Mouse (Mus musculus): ENCODE measurements around the gene Smarcc1. TPM values are rescaled to one million over a fixed set of nuclear protein-coding genes. Genes with fewer than 3 reads are reported as not detected.
"Not testable (repeated sequence)": the region's sequence is repeated elsewhere in the genome, so short reads cannot be mapped to it uniquely, and the experiment has no call there.

Gene Smarcc1
- total and polyA plus RNA-seq, 3 experiments = 30.4 to 97.0 (median 41.3) TPM

GRCm38 (mm10) chr9:110123322-110123721 is 5.8 kb downstream of the Smarcc1 start:
- Histone ChIP-seq H3K4me2 (ENCODE audit: insufficient read depth, low read depth, poor library complexity, severe bottlenecking) (no peak overlapping the region), H3K79me2 (replicated peaks; ENCODE audit: control insufficient read depth, extremely low read depth, insufficient read depth, poor library complexity, severe bottlenecking) (peaks cover 9% of the 10 kb centered on the region; the same call in 1 of the 2 replicates), H3K4me1 (ENCODE audit: control insufficient read depth in 1 of 2, insufficient read depth in 2 of 2) (peaks cover 3 to 21% of the 10 kb centered on the region in 2 experiments), H3K27ac (ENCODE audit: insufficient read depth, low read depth) (no peak overlapping the region), H3K9ac (ENCODE audit: insufficient read depth, low read depth) (no peak overlapping the region), H3K9me3 (replicated peaks; ENCODE audit: low read length) (no peaks in the 10 kb centered on the region), H3K4me3 (replicated peaks in 1 of 3; ENCODE audit: low read depth in 2 of 3, low read length in 2 of 3, poor library complexity in 1 of 3) (no peak overlapping the region), H3K27me3 (replicated peaks) (no peaks in the 10 kb centered on the region), H3K36me3 (replicated peaks in 1 of 2; ENCODE audit: control insufficient read depth in 1 of 2, insufficient read depth in 1 of 2, low read length in 1 of 2) (peaks cover 0 to 13% of the 10 kb centered on the region in 2 experiments)
- dilution Hi-C loops (cut with MboI; ENCODE audit: extremely low pct_ligation_motif_present, extremely low pct_unique_long_range_greater_than_20kb, low sequenced_read_pairs) = no loop called here
- no peak for TF ChIP-seq UBTF (IDR thresholded peaks at IDR 0.05; ENCODE audit: low read depth, low read length)
- no peak for TF ChIP-seq JUND (conservative IDR thresholded peaks at IDR 0.05; ENCODE audit: low read depth, low read length)
- no peak for TF ChIP-seq POLR2AphosphoS2 (IDR thresholded peaks at IDR 0.05; ENCODE audit: low read depth, low read length)
- no peak for TF ChIP-seq CHD2 (IDR thresholded peaks at IDR 0.05; ENCODE audit: low read length)
- no peak for TF ChIP-seq BHLHE40 (IDR thresholded peaks at IDR 0.05; ENCODE audit: low read depth, low read length)
- no peak for TF ChIP-seq E2F4 (IDR thresholded peaks at IDR 0.05; ENCODE audit: insufficient replicate concordance, low read depth, low read length)
- no peak for TF ChIP-seq ZMIZ1 (IDR thresholded peaks at IDR 0.05; ENCODE audit: low read depth, low read length)
- TF ChIP-seq HCFC1 (IDR thresholded peaks at IDR 0.05; ENCODE audit: low read depth, low read length) = no peak
- no peak for TF ChIP-seq RAD21 (IDR thresholded peaks at IDR 0.05; ENCODE audit: low read depth, low read length)
- no peak for TF ChIP-seq MYC (IDR thresholded peaks at IDR 0.05; ENCODE audit: low read depth, low read length)
- no peak for TF ChIP-seq SMC3 (IDR thresholded peaks at IDR 0.05; ENCODE audit: low read depth, low read length)
- in situ Hi-C loops (cut with MboI; ENCODE audit: low pct_ligation_motif_present, low pct_unique_long_range_greater_than_20kb, low sequenced_read_pairs) = no loop called here
- DNase-seq (ENCODE audit: extremely low read depth) = no peak

DNA sequence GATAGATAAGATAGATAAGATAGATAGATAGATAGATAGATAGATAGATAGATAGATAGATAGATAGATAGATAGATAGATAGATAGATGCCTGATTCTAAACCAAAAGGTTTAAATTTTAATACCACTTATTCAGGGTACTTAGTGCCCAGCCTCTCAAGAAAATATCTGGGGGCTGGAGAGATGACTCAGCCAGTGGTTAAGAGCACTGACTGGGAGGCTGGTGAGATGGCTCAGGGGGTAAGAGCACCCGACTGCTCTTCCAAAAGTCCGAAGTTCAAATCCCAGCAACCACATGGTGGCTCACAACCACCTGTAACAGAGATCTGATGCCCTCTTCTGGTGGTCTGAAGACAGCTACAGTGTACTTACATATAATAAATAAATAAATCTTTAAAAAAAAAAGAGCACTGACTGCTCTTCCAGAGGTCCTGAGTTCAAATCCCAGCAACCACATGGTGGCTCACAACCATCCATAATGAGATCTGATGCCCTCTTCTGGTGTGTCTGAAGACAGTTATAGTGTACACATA is 6.6 kb downstream of the Smarcc1 start:
- dilution Hi-C loops (cut with MboI; ENCODE audit: extremely low pct_ligation_motif_present, extremely low pct_unique_long_range_greater_than_20kb, low sequenced_read_pairs); H3K9me3 ChIP-seq (replicated peaks; ENCODE audit: low read length); in situ Hi-C loops (cut with MboI; ENCODE audit: low pct_ligation_motif_present, low pct_unique_long_range_greater_than_20kb, low sequenced_read_pairs); H3K9ac ChIP-seq (ENCODE audit: insufficient read depth, low read depth); H3K36me3 ChIP-seq (replicated peaks in 1 of 2; ENCODE audit: control insufficient read depth in 1 of 2, insufficient read depth in 1 of 2, low read length in 1 of 2); H3K4me3 ChIP-seq (replicated peaks in 1 of 3; ENCODE audit: low read depth in 2 of 3, low read length in 2 of 3, poor library complexity in 1 of 3); H3K4me2 ChIP-seq (ENCODE audit: insufficient read depth, low read depth, poor library complexity, severe bottlenecking); H3K27ac ChIP-seq (ENCODE audit: insufficient read depth, low read depth); DNase-seq (ENCODE audit: extremely low read depth); H3K27me3 ChIP-seq (replicated peaks); H3K79me2 ChIP-seq (replicated peaks; ENCODE audit: control insufficient read depth, extremely low read depth, insufficient read depth, poor library complexity, severe bottlenecking): not testable (repeated sequence)
- TF ChIP-seq ZNF384 (IDR thresholded peaks at IDR 0.05; ENCODE audit: low read depth, low read length) (0 out of 2 replicates have a peak, but pooled peaks have one; percentile 15), CTCF (conservative IDR thresholded peaks at IDR 0.05 in 1 of 2, IDR thresholded peaks at IDR 0.05 in 1 of 2; ENCODE audit: low read depth in 2 of 2, low read length in 2 of 2) (peak in 1 of 2 experiments; percentile 44; a peak in 2 of 4 replicates)
- H3K4me1 ChIP-seq (ENCODE audit: control insufficient read depth in 1 of 2, insufficient read depth in 2 of 2) = peaks cover 3 to 13% of the 10 kb centered on the region in 2 experiments
